Mouse (Mus musculus): ENCODE results near the gene Morn1.

DNA sequence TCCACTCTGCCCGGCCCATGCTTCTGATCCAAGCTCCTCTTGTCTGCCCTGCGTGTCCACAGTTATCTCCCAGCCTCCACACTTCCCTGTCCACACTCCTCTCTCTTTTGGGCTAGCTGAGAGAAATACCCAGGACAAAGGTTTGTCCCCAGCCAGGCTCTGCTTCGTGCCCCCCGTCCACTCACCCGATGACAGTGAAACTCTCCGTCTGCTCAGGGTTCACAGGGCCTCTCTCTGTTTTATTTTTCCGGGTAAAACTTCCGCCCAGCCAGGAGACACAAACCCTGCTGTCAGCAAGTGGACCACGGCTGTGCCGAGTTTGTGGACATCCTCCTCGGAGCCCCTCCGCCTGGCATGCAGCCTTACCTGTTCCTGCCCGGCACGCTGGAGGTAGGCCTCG, 42.0 kb downstream of the Morn1 start:
- TF ChIP-seq CTCF (IDR thresholded peaks at IDR 0.05; ENCODE audit: control insufficient read depth, insufficient read depth, low read length) (no peak), POLR2A (IDR thresholded peaks at IDR 0.05; ENCODE audit: borderline replicate concordance, control insufficient read depth, low read depth, low read length) (no peak)

Data from bone marrow, adult 2 months (tissue).